Mouse (Mus musculus) CH12.LX (cell line): ENCODE results near the gene Syn3. TPM values are rescaled to one million over a fixed set of nuclear protein-coding genes. Genes with fewer than 3 reads are reported as not detected.

Experiments
- DNase-seq: peaks from one replicate; pipeline ENCODE4 v3.0.0-alpha.2; 2013; ENCODE audit errors: extremely low read depth
- H3K27ac ChIP-seq: 2 replicates; pipeline ENCODE4 v1.5.1; 2012; ENCODE audit warnings: low read depth, mild to moderate bottlenecking, control low read depth, moderate library complexity; ENCODE audit not compliant: insufficient read depth
- H3K27me3 ChIP-seq: replicated peaks from 2 replicates; pipeline ENCODE3; 2012; ENCODE audit warnings: inconsistent platforms
- H3K36me3 ChIP-seq, 2 experiments: replicated peaks in 1 of 2; 2 replicates each; pipeline versions ENCODE3 to v1.6.1; 2012; ENCODE audit warnings: inconsistent platforms in 1 of 2, low read length in 1 of 2, mild to moderate bottlenecking in 1 of 2, mixed read lengths in 1 of 2, moderate library complexity in 1 of 2; ENCODE audit not compliant: control insufficient read depth in 1 of 2, insufficient read depth in 1 of 2
- H3K4me1 ChIP-seq, 2 experiments: 2 replicates each; pipeline ENCODE4 v1.6.1; 2012; ENCODE audit warnings: inconsistent platforms in 1 of 2, moderate library complexity in 1 of 2; ENCODE audit not compliant: insufficient read depth in 2 of 2, control insufficient read depth in 1 of 2
- H3K4me2 ChIP-seq: 2 replicates; pipeline ENCODE4 v1.6.1; 2012; ENCODE audit warnings: low read depth, mild to moderate bottlenecking, control low read depth; ENCODE audit not compliant: poor library complexity, insufficient read depth, severe bottlenecking
- H3K4me3 ChIP-seq, 3 experiments: fragments of 150-350 bp in 1 of 3; sonication (generic) in 1 of 3; replicated peaks in 1 of 3; 2 replicates each; pipeline versions ENCODE3 to v1.5.1; 2011 to 2012; ENCODE audit warnings: low read depth in 2 of 3, low read length in 2 of 3, mild to moderate bottlenecking in 2 of 3, moderate library complexity in 2 of 3, control low read depth in 1 of 3, improper control_type of control experiment in 1 of 3, inconsistent platforms in 1 of 3, mixed read lengths in 1 of 3; ENCODE audit not compliant: poor library complexity in 1 of 3
- H3K79me2 ChIP-seq: replicated peaks from 2 replicates; pipeline ENCODE4 v1.6.1; 2012; ENCODE audit warnings: mild to moderate bottlenecking, moderate library complexity; ENCODE audit not compliant: control insufficient read depth, poor library complexity, insufficient read depth, severe bottlenecking; ENCODE audit errors: extremely low read depth
- H3K9ac ChIP-seq: 2 replicates; pipeline ENCODE4 v1.6.1; 2012; ENCODE audit warnings: low read depth, mild to moderate bottlenecking, control low read depth, moderate library complexity; ENCODE audit not compliant: insufficient read depth
- H3K9me3 ChIP-seq: replicated peaks from 2 replicates; pipeline ENCODE3; 2012; ENCODE audit warnings: low read length, inconsistent platforms, mixed read lengths
- CHD1 ChIP-seq: IDR thresholded peaks from 2 replicates; pipeline ENCODE4 v1.6.1; 2012; ENCODE audit warnings: low read depth, low read length, improper control_type of control experiment, inconsistent platforms
- ELF1 ChIP-seq: IDR thresholded peaks from 2 replicates; pipeline ENCODE4 v1.6.1; 2014; ENCODE audit warnings: low read depth, mild to moderate bottlenecking, inconsistent platforms, low read length, improper control_type of control experiment
- EP300 ChIP-seq: IDR thresholded peaks from 2 replicates; pipeline ENCODE4 v1.6.1; 2011; ENCODE audit warnings: low read length, improper control_type of control experiment
- ETS1 ChIP-seq: conservative IDR thresholded peaks from 2 replicates; pipeline ENCODE4 v1.6.1; 2012; ENCODE audit warnings: low read depth, mild to moderate bottlenecking, inconsistent platforms, low read length, improper control_type of control experiment, moderate library complexity
- HCFC1 ChIP-seq: IDR thresholded peaks from 2 replicates; pipeline ENCODE4 v1.6.1; 2012; ENCODE audit warnings: low read depth, mild to moderate bottlenecking, inconsistent platforms, low read length, improper control_type of control experiment
- JUND ChIP-seq: conservative IDR thresholded peaks from 2 replicates; pipeline ENCODE4 v1.6.1; 2011; ENCODE audit warnings: low read depth, low read length, improper control_type of control experiment
- KAT2A ChIP-seq: IDR thresholded peaks from 2 replicates; pipeline ENCODE4 v1.6.1; 2012; ENCODE audit warnings: low read length, improper control_type of control experiment, inconsistent platforms; ENCODE audit not compliant: insufficient replicate concordance
- MAFK ChIP-seq: IDR thresholded peaks from 2 replicates; pipeline ENCODE4 v1.6.1; 2011; ENCODE audit warnings: low read length, improper control_type of control experiment; ENCODE audit not compliant: insufficient replicate concordance
- MAX ChIP-seq: IDR thresholded peaks from 2 replicates; pipeline ENCODE4 v1.6.1; 2011; ENCODE audit warnings: low read length, improper control_type of control experiment
- MAZ ChIP-seq: IDR thresholded peaks from 2 replicates; pipeline ENCODE4 v1.6.1; 2012; ENCODE audit warnings: low read depth, mild to moderate bottlenecking, inconsistent platforms, low read length, improper control_type of control experiment, moderate library complexity
- MEF2A ChIP-seq: IDR thresholded peaks from 2 replicates; pipeline ENCODE4 v1.6.1; 2014; ENCODE audit warnings: low read depth, mild to moderate bottlenecking, inconsistent platforms, low read length, improper control_type of control experiment, borderline replicate concordance
- MXI1 ChIP-seq: IDR thresholded peaks from 2 replicates; pipeline ENCODE4 v1.6.1; 2011; ENCODE audit warnings: mild to moderate bottlenecking, low read depth, low read length, improper control_type of control experiment
- NELFE ChIP-seq: IDR thresholded peaks from 2 replicates; pipeline ENCODE4 v1.6.1; 2011; ENCODE audit warnings: low read depth, low read length, improper control_type of control experiment
- PAX5 ChIP-seq: IDR thresholded peaks from 2 replicates; pipeline ENCODE4 v1.6.1; 2012; ENCODE audit warnings: low read length, inconsistent platforms, mixed read lengths
- POLR2A ChIP-seq: IDR thresholded peaks from 2 replicates; pipeline ENCODE4 v1.6.1; 2011; ENCODE audit warnings: low read depth, mild to moderate bottlenecking, improper control_type of control experiment, low read length
- POLR2AphosphoS2 ChIP-seq: IDR thresholded peaks from 2 replicates; pipeline ENCODE4 v1.6.1; 2011; ENCODE audit warnings: low read depth, low read length, improper control_type of control experiment
- RCOR1 ChIP-seq: conservative IDR thresholded peaks from 2 replicates; pipeline ENCODE4 v1.6.1; 2012; ENCODE audit warnings: low read depth, mild to moderate bottlenecking, inconsistent platforms, low read length, improper control_type of control experiment
- SIN3A ChIP-seq: IDR thresholded peaks from 2 replicates; pipeline ENCODE4 v1.6.1; 2012; ENCODE audit warnings: low read length, improper control_type of control experiment, inconsistent platforms
- SMC3 ChIP-seq: IDR thresholded peaks from 2 replicates; pipeline ENCODE4 v1.6.1; 2011; ENCODE audit warnings: low read depth, low read length, improper control_type of control experiment
- TBP ChIP-seq: conservative IDR thresholded peaks from 2 replicates; pipeline ENCODE4 v1.6.1; 2011; ENCODE audit warnings: low read depth, low read length, improper control_type of control experiment
- UBTF ChIP-seq: IDR thresholded peaks from 2 replicates; pipeline ENCODE4 v1.6.1; 2012; ENCODE audit warnings: low read depth, mild to moderate bottlenecking, inconsistent platforms, low read length, improper control_type of control experiment, moderate library complexity
- USF1 ChIP-seq: IDR thresholded peaks from 2 replicates; pipeline ENCODE4 v1.6.1; 2014; ENCODE audit warnings: low read depth, mild to moderate bottlenecking, inconsistent platforms, low read length, improper control_type of control experiment
- ZC3H11A ChIP-seq: IDR thresholded peaks from 2 replicates; pipeline ENCODE4 v1.6.1; 2012; ENCODE audit warnings: low read depth, mild to moderate bottlenecking, inconsistent platforms, low read length, improper control_type of control experiment
- dilution Hi-C: fragments of 300-500 bp; cut with MboI; formaldehyde crosslinking; loops from 2 replicates; pipeline ENCODE4 v1.14.3; 2020; ENCODE audit warnings: low sequenced_read_pairs; ENCODE audit not compliant: extremely low pct_unique_long_range_greater_than_20kb, extremely low pct_ligation_motif_present
- in situ Hi-C: fragments of 300-500 bp; cut with MboI; formaldehyde crosslinking; loops from 3 replicates; pipeline ENCODE4 v1.14.3; 2019; ENCODE audit warnings: low sequenced_read_pairs, low pct_ligation_motif_present, low pct_unique_long_range_greater_than_20kb, mixed read lengths
- polyA plus RNA-seq: library from polyadenylated mRNA; unstranded; fragments of >175 nt; gene quantifications from 2 replicates; pipeline ENCODE4 v1.2.1, GENCODE M21; 2012; ENCODE audit warnings: low read depth; ENCODE audit not compliant: insufficient read length
- total RNA-seq, 2 experiments: library from RNA; depleted of rRNA; stranded (reverse); fragments of 300-350 nt in 1 of 2; fragments of >200 nt in 1 of 2; gene quantifications; 2 replicates each; pipeline ENCODE4 v1.2.3; 2012 to 2014

Gene Syn3
- total and polyA plus RNA-seq, 3 experiments: 2.8 to 8.9 (median 5.6) TPM

- Histone ChIP-seq H3K4me2 (no peak overlapping the region), H3K27me3 (no peaks in the 10 kb centered on the region), H3K36me3 (peaks cover 0 to 75% of the 10 kb centered on the region in 2 experiments), H3K79me2 (no peaks in the 10 kb centered on the region), H3K9me3 (no peaks in the 10 kb centered on the region), H3K9ac (no peak overlapping the region), H3K27ac (no peak overlapping the region), H3K4me1 (peaks cover 0 to 22% of the 10 kb centered on the region in 2 experiments; a peak in 2 of 4 replicates), H3K4me3 (no peak overlapping the region)
- in situ Hi-C loops: no loop called here
- dilution Hi-C loops: no loop called here
- DNase-seq: no peak
- TF ChIP-seq RCOR1 (no peak), SIN3A (no peak), UBTF (no peak), MXI1 (no peak)
Observed at GRCm38 (mm10) chr10:86429651-86430050, 69.0 kb downstream of the Syn3 start.

- in situ Hi-C loops (no loop called here), dilution Hi-C loops (no loop called here)
- Histone ChIP-seq H3K4me2 (no peak overlapping the region), H3K4me3 (no peak overlapping the region), H3K79me2 (no peaks in the 10 kb centered on the region), H3K36me3 (peaks cover 0 to 71% of the 10 kb centered on the region in 2 experiments), H3K27me3 (no peaks in the 10 kb centered on the region), H3K27ac (no peak overlapping the region), H3K4me1 (peaks cover 0 to 32% of the 10 kb centered on the region in 2 experiments; a peak in 2 of 4 replicates), H3K9ac (no peak overlapping the region), H3K9me3 (no peaks in the 10 kb centered on the region)
- DNase-seq: no peak
- TF ChIP-seq UBTF (no peak), ELF1 (no peak), MEF2A (no peak), EP300 (no peak), MAX (no peak), POLR2A (no peak), ZC3H11A (no peak), SMC3 (no peak), USF1 (no peak)
Observed at GRCm38 (mm10) chr10:86427956-86428355, 70.7 kb downstream of the Syn3 start.

- no peaks in the 10 kb centered on the region for H3K27me3 ChIP-seq
- no peak overlapping the region for H3K4me3 ChIP-seq
- H3K9ac ChIP-seq: no peak overlapping the region
- TF ChIP-seq ETS1: no peak
- TF ChIP-seq MAFK: no peak
- no peak for TF ChIP-seq NELFE
- TF ChIP-seq JUND: no peak
- TF ChIP-seq EP300: no peak
- no peak for TF ChIP-seq PAX5
- no peak for TF ChIP-seq USF1
- TF ChIP-seq MEF2A: no peak
- no peak for TF ChIP-seq MAZ
- TF ChIP-seq SIN3A: no peak
- TF ChIP-seq KAT2A: no peak
- no peak for TF ChIP-seq CHD1
- TF ChIP-seq TBP: no peak
- TF ChIP-seq UBTF: no peak
- TF ChIP-seq SMC3: no peak
- no peak for TF ChIP-seq RCOR1
- no peak for TF ChIP-seq POLR2AphosphoS2
- TF ChIP-seq HCFC1: no peak
- dilution Hi-C loops: no loop called here
- in situ Hi-C loops: no loop called here
- DNase-seq: no peak
- H3K9me3 ChIP-seq: no peaks in the 10 kb centered on the region
- H3K36me3 ChIP-seq: peaks cover 0 to 74% of the 10 kb centered on the region in 2 experiments
- H3K27ac ChIP-seq: no peak overlapping the region
- H3K4me1 ChIP-seq: peaks cover 0 to 32% of the 10 kb centered on the region in 2 experiments; a peak in 2 of 4 replicates
- no peaks in the 10 kb centered on the region for H3K79me2 ChIP-seq
- H3K4me2 ChIP-seq: no peak overlapping the region
Observed at GRCm38 (mm10) chr10:86425690-86426530, 72.8 kb downstream of the Syn3 start.
